Mouse (Mus musculus) olfactory bulb, adult 2 months (tissue): ENCODE results near the gene 3110009E18Rik.

Experiments
- CTCF ChIP-seq: fragments of 200-500 bp; IDR thresholded peaks from 2 replicates; pipeline ENCODE4 v1.5.1; 2012; ENCODE audit warnings: low read depth, mild to moderate bottlenecking, low read length, moderate library complexity; ENCODE audit not compliant: insufficient read depth
- POLR2A ChIP-seq: fragments of 200-500 bp; IDR thresholded peaks from 2 replicates; pipeline ENCODE4 v1.6.1; 2012; ENCODE audit warnings: mild to moderate bottlenecking, low read depth, low read length, moderate library complexity; ENCODE audit not compliant: insufficient read depth

DNA sequence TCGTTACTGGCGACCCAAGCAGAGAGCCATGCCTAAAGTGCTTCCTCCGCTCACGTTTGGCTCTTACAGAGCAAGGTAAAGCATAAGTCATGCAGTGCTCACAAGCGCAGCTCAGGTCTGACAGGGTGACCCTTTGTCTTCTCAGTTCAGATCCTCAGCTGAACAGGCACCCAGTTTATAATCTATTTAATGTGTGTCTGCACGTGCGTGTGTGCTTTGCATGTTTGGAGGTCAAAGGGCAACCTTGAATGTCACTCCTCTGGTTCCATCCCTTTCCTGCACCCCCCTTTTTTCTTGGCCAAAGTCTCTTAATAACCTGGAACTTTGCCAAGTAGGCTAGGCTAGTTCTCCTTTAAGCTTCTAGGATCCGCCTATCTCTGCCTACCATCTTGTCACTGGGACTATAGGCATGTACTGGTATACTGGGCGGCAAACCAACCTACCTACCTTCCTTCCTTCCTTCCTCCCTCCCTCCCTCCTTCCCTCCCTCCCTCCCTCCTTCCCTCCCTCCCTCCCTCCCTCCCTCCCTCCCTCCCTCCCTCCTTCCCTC lies 19.2 kb downstream of the 3110009E18Rik start:
- TF ChIP-seq CTCF (no peak), POLR2A (no peak)
